Mouse (Mus musculus) forebrain, embryonic 11.5 days (tissue): ENCODE measurements at regions not wholly inside any gene's neighbourhood (a gene's known extent, or its start where the extent isn't known, plus 50 kb on each side); places are given as distances from the start of the nearest gene placed in this dataset.

Source experiments
- ATAC-seq: fragments of 200-750 bp; cut with Nextera tagmentation; replicated peaks from 2 replicates; pipeline ENCODE4 v1.8.0; 2017; ENCODE audit warnings: moderate TSS enrichment; ENCODE audit not compliant: low FRiP score
- DNase-seq: peaks from one replicate; pipeline ENCODE4 v3.0.0-alpha.2; 2017; ENCODE audit warnings: low spot score
- H3K27ac ChIP-seq: fragments of 300-500 bp; sonication (generic); 2 replicates; pipeline ENCODE4 v1.5.1; 2014; ENCODE audit warnings: low read depth, low read length
- H3K27me3 ChIP-seq: fragments of 300-500 bp; sonication (generic); 2 replicates; pipeline ENCODE4 v1.6.1; 2014; ENCODE audit warnings: mild to moderate bottlenecking, low read length, mixed read lengths; ENCODE audit not compliant: control insufficient read depth, insufficient read depth
- H3K36me3 ChIP-seq: fragments of 300-500 bp; sonication (generic); 2 replicates; pipeline ENCODE4 v1.6.1; 2014; ENCODE audit warnings: mild to moderate bottlenecking, low read length, moderate library complexity, mixed read lengths; ENCODE audit not compliant: control insufficient read depth, insufficient read depth
- H3K4me1 ChIP-seq: fragments of 300-500 bp; sonication (generic); replicated peaks from 2 replicates; pipeline ENCODE4 v1.6.1; 2014; ENCODE audit warnings: low read length, mixed read lengths; ENCODE audit not compliant: control insufficient read depth, insufficient read depth
- H3K4me2 ChIP-seq: fragments of 300-500 bp; sonication (generic); 2 replicates; pipeline ENCODE4 v1.6.1; 2014; ENCODE audit warnings: low read depth, mild to moderate bottlenecking, low read length, moderate library complexity, mixed read lengths; ENCODE audit not compliant: severe bottlenecking
- H3K4me3 ChIP-seq: fragments of 300-500 bp; sonication (generic); 2 replicates; pipeline ENCODE4 v1.5.1; 2014; ENCODE audit warnings: low read depth, low read length
- H3K9ac ChIP-seq: fragments of 300-500 bp; sonication (generic); 2 replicates; pipeline ENCODE4 v1.6.1; 2014; ENCODE audit warnings: low read length
- H3K9me3 ChIP-seq: fragments of 300-500 bp; sonication (generic); 2 replicates; pipeline ENCODE4 v1.6.1; 2016; ENCODE audit warnings: low read length, mixed read lengths; ENCODE audit not compliant: control insufficient read depth
- WGBS: fragments of 180-500 bp; shearing (Covaris S2); extraction: QIAGEN DNeasy Blood & Tissue Kit; methylation state at CpG from one replicate; pipeline ENCODE4 v1.1.7; 2014; 5-methylcytosine and 5-hydroxymethylcytosine counted together

DNA sequence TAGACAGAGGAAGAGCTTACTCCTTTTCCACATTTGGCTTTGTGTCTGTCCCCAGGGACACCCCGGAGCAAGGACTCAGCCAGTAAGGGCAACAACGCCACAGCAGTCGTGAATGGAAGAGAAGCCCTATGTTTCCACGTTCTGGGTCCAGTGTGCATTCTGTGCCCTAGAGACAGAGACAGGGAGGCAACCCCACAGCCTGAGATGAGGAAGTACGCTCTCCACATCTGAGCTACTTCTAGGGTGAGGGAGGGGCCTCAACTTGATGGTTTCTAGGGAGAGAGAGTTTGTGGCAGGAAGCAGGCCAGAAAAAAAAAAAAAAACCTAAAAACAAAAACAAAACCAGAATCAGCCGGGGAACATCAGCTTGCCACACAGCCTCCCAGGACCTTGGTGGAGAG lies 233.4 kb downstream of the Rplp1 start:
- no peak overlapping the region for H3K4me2 ChIP-seq
- H3K9ac ChIP-seq = no peak overlapping the region
- H3K27me3 ChIP-seq = no peaks in the 10 kb centered on the region
- no peaks in the 10 kb centered on the region for H3K9me3 ChIP-seq
- DNase-seq = no peak
- H3K4me1 ChIP-seq = 0 out of 2 replicates have a peak, but pooled peaks cover 6% of the 10 kb centered on the region
- H3K4me3 ChIP-seq = no peak overlapping the region
- H3K27ac ChIP-seq = no peak overlapping the region
- H3K36me3 ChIP-seq = no peaks in the 10 kb centered on the region
- ATAC-seq = no peak
- 51% methylated on average over 6 of the region's 6 CpGs for WGBS

DNA sequence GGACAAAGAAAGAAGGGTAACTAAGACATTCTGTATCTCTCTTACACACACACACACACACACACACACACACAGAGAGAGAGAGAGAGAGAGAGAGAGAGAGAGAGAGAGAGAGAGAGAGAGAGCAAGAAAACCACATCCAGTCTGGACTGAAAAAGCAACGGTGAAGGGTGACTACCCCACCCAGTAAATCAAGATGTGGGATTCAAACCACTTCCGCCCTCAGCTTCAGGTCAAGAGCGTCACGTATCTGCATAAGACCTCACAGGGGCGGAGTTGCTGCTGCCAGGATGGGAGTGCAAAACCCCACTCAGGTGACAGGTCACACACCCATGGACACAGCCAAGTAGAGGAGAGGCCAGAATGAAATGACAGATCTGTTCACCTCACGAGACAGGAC lies 234.7 kb downstream of the Rplp1 start:
- no peak overlapping the region for H3K27ac ChIP-seq
- no peak overlapping the region for H3K4me3 ChIP-seq
- no peaks in the 10 kb centered on the region for H3K9me3 ChIP-seq
- no peaks in the 10 kb centered on the region for H3K27me3 ChIP-seq
- H3K9ac ChIP-seq = no peak overlapping the region
- no peak overlapping the region for H3K4me2 ChIP-seq
- H3K36me3 ChIP-seq = no peaks in the 10 kb centered on the region
- DNase-seq (no peak), ATAC-seq (no peak)
- 89% methylated on average over 6 of the region's 6 CpGs for WGBS
- 0 out of 2 replicates have a peak, but pooled peaks cover 6% of the 10 kb centered on the region for H3K4me1 ChIP-seq

DNA sequence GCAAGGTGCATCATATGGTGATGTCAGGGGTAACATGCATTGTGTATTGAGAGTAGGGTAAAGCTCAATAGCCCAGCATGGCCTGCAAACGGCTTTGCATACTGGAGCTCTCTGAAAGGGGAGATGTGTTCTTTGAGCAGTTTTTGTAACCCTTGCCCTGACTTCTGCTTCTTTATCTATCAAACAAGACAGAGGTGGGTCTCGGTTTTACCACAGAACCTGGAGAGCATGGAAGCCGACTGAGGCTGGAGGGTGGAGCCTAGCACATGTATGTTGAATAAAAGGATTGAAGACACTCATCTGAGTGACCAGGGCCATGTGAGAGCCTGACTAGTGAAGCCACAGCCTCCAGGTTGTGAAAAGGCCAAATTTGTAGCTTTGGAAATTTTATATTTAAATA lies 236.7 kb downstream of the Rplp1 start:
- H3K9me3 ChIP-seq = no peaks in the 10 kb centered on the region
- no peaks in the 10 kb centered on the region for H3K27me3 ChIP-seq
- no peaks in the 10 kb centered on the region for H3K36me3 ChIP-seq
- no peak overlapping the region for H3K27ac ChIP-seq
- DNase-seq (no peak), ATAC-seq (no peak)
- no peak overlapping the region for H3K9ac ChIP-seq
- WGBS = 79% methylated on average over 3 of the region's 3 CpGs
- H3K4me3 ChIP-seq = no peak overlapping the region
- peaks cover 6% of the 10 kb centered on the region; the same call in 1 of the 2 replicates for H3K4me1 ChIP-seq
- no peak overlapping the region for H3K4me2 ChIP-seq

DNA sequence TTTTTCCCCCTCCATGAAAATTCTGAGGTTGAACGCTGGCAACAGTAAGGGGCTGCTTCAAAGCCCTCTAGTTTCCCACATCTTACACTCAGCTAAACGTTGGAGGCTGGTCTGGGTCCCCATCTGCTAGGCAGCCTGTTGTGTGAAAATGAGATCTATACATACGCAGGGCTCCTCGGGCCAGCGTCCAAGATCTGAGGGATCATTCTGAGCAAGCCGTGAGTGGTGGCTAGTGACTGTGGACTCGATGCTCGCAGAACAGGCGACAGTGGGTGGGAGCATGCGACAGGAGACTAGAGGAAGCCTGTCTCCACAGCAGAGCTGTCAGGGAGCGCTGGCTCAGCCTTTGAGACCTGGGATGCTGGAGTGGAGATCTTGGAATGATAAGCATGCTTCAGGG lies 237.3 kb downstream of the Rplp1 start:
- H3K4me2 ChIP-seq = no peak overlapping the region
- H3K9ac ChIP-seq = no peak overlapping the region
- peaks cover 6% of the 10 kb centered on the region; the same call in 1 of the 2 replicates for H3K4me1 ChIP-seq
- H3K27me3 ChIP-seq = no peaks in the 10 kb centered on the region
- no peak overlapping the region for H3K27ac ChIP-seq
- ATAC-seq = no peak
- WGBS = 78% methylated on average over 11 of the region's 11 CpGs
- DNase-seq = no peak
- H3K9me3 ChIP-seq = no peaks in the 10 kb centered on the region
- no peak overlapping the region for H3K4me3 ChIP-seq
- no peaks in the 10 kb centered on the region for H3K36me3 ChIP-seq

DNA sequence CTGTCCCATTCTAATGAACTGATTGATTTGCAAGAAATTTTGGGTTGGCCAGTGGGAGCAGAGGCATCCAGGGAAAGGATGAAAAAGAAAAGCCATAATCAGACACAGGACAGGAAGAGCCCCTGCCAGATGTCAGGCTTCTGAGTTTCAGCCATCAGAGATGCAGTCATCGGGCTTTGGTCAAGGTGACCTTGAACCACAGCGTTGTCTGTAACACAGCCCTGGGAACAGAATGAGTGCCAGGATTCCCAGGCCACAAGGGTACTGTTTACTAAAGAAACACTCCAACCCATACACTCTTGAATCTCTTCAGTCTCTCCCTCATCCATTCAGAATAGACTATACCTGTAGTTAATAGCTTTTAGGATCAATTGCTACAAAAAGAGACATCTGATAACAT lies 239.0 kb downstream of the Rplp1 start:
- no peaks in the 10 kb centered on the region for H3K27me3 ChIP-seq
- ATAC-seq (no peak), DNase-seq (no peak)
- no peak overlapping the region for H3K4me3 ChIP-seq
- H3K27ac ChIP-seq = no peak overlapping the region
- WGBS = 86% methylated on average over 2 of the region's 2 CpGs
- no peaks in the 10 kb centered on the region; the same call in 1 of the 2 replicates for H3K4me1 ChIP-seq
- H3K9ac ChIP-seq = no peak overlapping the region
- H3K36me3 ChIP-seq = no peaks in the 10 kb centered on the region
- no peaks in the 10 kb centered on the region; the same call in 1 of the 2 replicates for H3K9me3 ChIP-seq
- no peak overlapping the region for H3K4me2 ChIP-seq

DNA sequence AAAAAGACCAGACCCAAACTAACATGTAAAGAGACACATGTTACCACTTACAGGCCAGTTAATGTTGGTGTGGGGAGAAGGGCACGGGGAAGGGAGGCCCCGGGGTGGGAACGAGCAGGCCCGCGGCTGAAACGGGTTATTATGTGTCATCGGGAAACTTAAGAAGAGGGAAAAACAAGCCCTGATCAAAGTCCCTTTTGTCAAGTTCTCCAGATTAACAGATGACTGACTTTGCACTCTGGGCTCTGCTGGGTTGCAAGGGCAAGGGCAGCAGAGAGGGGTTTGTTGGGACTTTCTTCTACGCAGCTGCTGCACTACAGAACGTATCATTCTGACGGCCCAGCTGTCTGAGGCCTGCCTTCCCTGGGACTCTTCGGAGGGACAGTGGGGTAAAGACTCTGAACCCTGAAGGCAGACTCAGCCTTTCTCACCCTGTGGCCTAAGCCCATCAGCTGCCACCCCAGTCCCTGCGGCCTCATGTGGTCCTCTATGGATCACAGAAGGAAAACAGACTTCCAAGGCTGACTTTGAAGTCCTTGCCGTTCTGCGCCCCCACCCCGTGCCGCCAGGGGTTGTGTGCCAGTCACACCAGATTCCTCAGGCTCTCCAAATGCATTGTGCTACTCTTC lies 240.7 kb downstream of the Rplp1 start:
- no peak overlapping the region for H3K4me3 ChIP-seq
- DNase-seq (no peak), ATAC-seq (no peak)
- 72% methylated on average over 16 of the region's 16 CpGs for WGBS
- H3K27me3 ChIP-seq = no peaks in the 10 kb centered on the region
- H3K4me2 ChIP-seq = no peak overlapping the region
- H3K4me1 ChIP-seq = no peaks in the 10 kb centered on the region; the same call in 1 of the 2 replicates
- H3K9me3 ChIP-seq = no peaks in the 10 kb centered on the region; the same call in 1 of the 2 replicates
- no peak overlapping the region for H3K9ac ChIP-seq
- no peaks in the 10 kb centered on the region for H3K36me3 ChIP-seq
- no peak overlapping the region for H3K27ac ChIP-seq

DNA sequence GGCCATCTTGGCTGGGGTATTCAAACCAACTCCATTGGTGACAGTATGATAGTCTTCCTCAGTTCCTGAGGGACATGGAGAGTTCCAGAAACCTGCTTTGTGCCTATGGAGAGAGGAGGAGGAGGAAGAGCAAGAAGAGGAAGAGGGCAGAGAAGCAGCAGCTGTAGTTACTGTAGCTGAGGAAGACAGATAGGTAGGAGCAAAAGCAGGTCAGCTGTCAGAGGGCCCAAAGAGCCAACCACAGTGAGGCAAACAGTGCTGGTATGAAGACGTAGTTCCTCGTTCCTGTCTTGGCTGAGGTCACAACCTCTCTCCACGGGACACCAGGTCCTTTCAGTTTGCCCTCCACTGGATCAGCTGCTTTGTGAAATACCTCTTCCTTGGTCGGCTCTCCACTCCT lies 243.4 kb downstream of the Rplp1 start:
- no peak for DNase-seq
- no peaks in the 10 kb centered on the region; the same call in 1 of the 2 replicates for H3K9me3 ChIP-seq
- H3K4me2 ChIP-seq = no peak overlapping the region
- WGBS = 84% methylated on average over 4 of the region's 4 CpGs
- H3K27ac ChIP-seq = no peak overlapping the region
- H3K36me3 ChIP-seq = no peaks in the 10 kb centered on the region
- H3K27me3 ChIP-seq = no peaks in the 10 kb centered on the region
- no peak overlapping the region for H3K9ac ChIP-seq
- no peak overlapping the region for H3K4me3 ChIP-seq
- no peak for ATAC-seq
- no peaks in the 10 kb centered on the region; the same call in 1 of the 2 replicates for H3K4me1 ChIP-seq

DNA sequence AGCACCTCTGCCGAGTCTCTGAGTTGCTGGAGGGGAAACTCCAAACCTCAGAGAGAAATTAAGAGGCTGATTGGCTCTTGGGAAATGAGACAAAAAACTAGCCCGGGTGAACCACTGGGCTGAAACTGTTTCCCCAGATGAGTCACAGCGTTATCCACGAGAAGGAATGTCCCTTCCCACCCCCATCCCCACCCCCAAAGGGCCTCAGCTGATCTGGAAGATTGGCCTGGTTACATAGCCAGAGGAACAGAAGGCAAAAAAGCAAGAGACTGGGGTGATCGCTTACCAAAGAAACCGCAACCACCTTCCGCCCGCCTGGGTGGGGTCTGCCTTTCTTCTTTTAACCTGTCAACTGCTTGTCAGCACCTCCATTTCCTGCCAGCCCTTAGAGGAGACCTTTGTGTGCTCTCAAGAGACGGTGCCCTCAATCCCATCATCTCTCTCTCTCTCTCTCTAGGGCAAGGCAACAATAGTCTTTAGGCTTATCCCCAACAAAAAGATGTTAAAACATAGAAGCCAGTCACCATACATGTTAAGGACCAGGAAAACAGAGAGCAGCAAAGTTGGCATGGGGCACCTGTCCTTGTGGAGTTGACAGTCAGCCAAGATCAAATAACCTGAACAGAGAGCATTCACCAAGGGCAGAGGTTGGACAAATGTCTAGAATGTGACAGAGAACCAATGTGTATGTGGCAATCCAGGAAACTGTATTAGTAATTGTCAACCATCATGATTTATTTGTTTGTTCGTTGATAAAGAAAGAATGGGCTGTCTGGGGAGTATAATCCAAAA lies 244.4 kb downstream of the Rplp1 start:
- DNase-seq = no peak
- no peak overlapping the region for H3K9ac ChIP-seq
- no peaks in the 10 kb centered on the region for H3K27me3 ChIP-seq
- no peak overlapping the region for H3K27ac ChIP-seq
- H3K4me1 ChIP-seq = no peaks in the 10 kb centered on the region; the same call in 1 of the 2 replicates
- H3K36me3 ChIP-seq = no peaks in the 10 kb centered on the region
- no peak overlapping the region for H3K4me2 ChIP-seq
- no peak for ATAC-seq
- H3K9me3 ChIP-seq = no peaks in the 10 kb centered on the region; the same call in 1 of the 2 replicates
- H3K4me3 ChIP-seq = no peak overlapping the region
- 48% methylated on average over 10 of the region's 10 CpGs for WGBS
